Mouse (Mus musculus) small intestine, adult 2 months (tissue): ENCODE data around the gene Specc1l. TPM values are rescaled to one million over a fixed set of nuclear protein-coding genes. Genes with fewer than 3 reads are reported as not detected.

Experiments
- H3K27ac ChIP-seq: fragments of 200-500 bp; 2 replicates; pipeline ENCODE4 v1.5.1; 2012; ENCODE audit warnings: low read depth, low read length, control low read depth, inconsistent platforms; ENCODE audit not compliant: insufficient read depth
- H3K27me3 ChIP-seq: fragments of 200-500 bp; 2 replicates; pipeline ENCODE4 v1.6.1; 2012; ENCODE audit warnings: mild to moderate bottlenecking, moderate library complexity, low read length, inconsistent platforms; ENCODE audit not compliant: control insufficient read depth, insufficient read depth
- H3K36me3 ChIP-seq: fragments of 200-500 bp; 2 replicates; pipeline ENCODE4 v1.6.1; 2012; ENCODE audit warnings: mild to moderate bottlenecking, low read length, control low read depth, inconsistent platforms; ENCODE audit not compliant: control insufficient read depth, insufficient read depth
- H3K4me1 ChIP-seq: fragments of 200-500 bp; 2 replicates; pipeline ENCODE4 v1.6.1; 2012; ENCODE audit warnings: low read length, inconsistent platforms, mixed read lengths; ENCODE audit not compliant: control insufficient read depth, insufficient read depth, insufficient read length
- H3K4me3 ChIP-seq: fragments of 200-500 bp; 2 replicates; pipeline ENCODE4 v1.5.1; 2012; ENCODE audit warnings: low read depth, mild to moderate bottlenecking, control low read depth, inconsistent platforms, low read length, moderate library complexity
- CTCF ChIP-seq: fragments of 200-500 bp; IDR thresholded peaks from 2 replicates; pipeline ENCODE4 v1.5.1; 2012; ENCODE audit warnings: low read depth, mild to moderate bottlenecking, control low read depth, inconsistent platforms, low read length, moderate library complexity, mixed read lengths; ENCODE audit not compliant: insufficient replicate concordance, insufficient read length; ENCODE audit errors: extremely low read depth
- POLR2A ChIP-seq: fragments of 200-500 bp; IDR thresholded peaks from 2 replicates; pipeline ENCODE4 v1.6.1; 2012; ENCODE audit warnings: low read depth, mild to moderate bottlenecking, control low read depth, inconsistent platforms, low read length, moderate library complexity
- WGBS: fragments of 180-500 bp; shearing (Covaris S2); methylation state at CpG from one replicate; pipeline ENCODE4 v1.1.7; 2018; 5-methylcytosine and 5-hydroxymethylcytosine counted together
- polyA plus RNA-seq: library from polyadenylated mRNA; depleted of rRNA; stranded (reverse); fragments of >200 nt; gene quantifications from 2 replicates; pipeline ENCODE4 v1.2.3, GENCODE M21; 2012

Gene Specc1l
- polyA plus RNA-seq, 1 experiment = 48.2 TPM

DNA sequence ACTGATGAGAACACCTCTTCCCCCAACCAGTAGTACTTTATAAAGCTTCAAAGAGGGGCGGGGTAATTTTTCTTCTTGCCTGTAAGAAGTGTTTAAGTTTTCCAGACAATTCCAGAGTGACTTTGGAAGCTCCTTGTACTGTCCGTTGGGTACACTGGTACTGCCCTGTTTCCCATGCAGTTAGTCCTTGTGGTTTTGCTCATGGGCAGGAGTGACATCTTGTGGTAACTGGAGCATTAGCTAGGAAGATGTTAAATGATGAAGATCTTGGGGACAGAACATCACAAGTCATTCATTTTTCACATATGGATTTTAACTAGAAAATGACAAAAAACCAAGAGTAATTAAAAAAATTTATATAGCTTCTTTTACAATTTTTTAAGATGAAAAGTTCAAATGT lies 39.1 kb downstream of the Specc1l start:
- no peak overlapping the region for H3K27ac ChIP-seq
- H3K36me3 ChIP-seq = peaks cover 57% of the 10 kb centered on the region
- WGBS = 67% methylated on average over 2 of the region's 2 CpGs
- H3K4me3 ChIP-seq = no peak overlapping the region
- no peaks in the 10 kb centered on the region for H3K4me1 ChIP-seq
- no peak for TF ChIP-seq CTCF
- TF ChIP-seq POLR2A = no peak
- no peaks in the 10 kb centered on the region for H3K27me3 ChIP-seq

- Histone ChIP-seq H3K27me3 (no peaks in the 10 kb centered on the region), H3K27ac (no peak overlapping the region), H3K4me1 (no peaks in the 10 kb centered on the region), H3K36me3 (peaks cover 52% of the 10 kb centered on the region), H3K4me3 (no peak overlapping the region)
- WGBS = 88% methylated on average over 13 of the region's 13 CpGs
- no peak for TF ChIP-seq CTCF
- no peak for TF ChIP-seq POLR2A
These were observed 40.6 kb downstream of the Specc1l start for GRCm38 (mm10) chr10:75252301-75253022.

- TF ChIP-seq POLR2A = no peak
- no peak for TF ChIP-seq CTCF
- no peaks in the 10 kb centered on the region for H3K4me1 ChIP-seq
- no peak overlapping the region for H3K4me3 ChIP-seq
- no peaks in the 10 kb centered on the region for H3K27me3 ChIP-seq
- WGBS = 73% methylated on average over 2 of the region's 2 CpGs
- H3K27ac ChIP-seq = no peak overlapping the region
- H3K36me3 ChIP-seq = peaks cover 52% of the 10 kb centered on the region
These were observed 43.2 kb downstream of the Specc1l start for GRCm38 (mm10) chr10:75255091-75255490.

DNA sequence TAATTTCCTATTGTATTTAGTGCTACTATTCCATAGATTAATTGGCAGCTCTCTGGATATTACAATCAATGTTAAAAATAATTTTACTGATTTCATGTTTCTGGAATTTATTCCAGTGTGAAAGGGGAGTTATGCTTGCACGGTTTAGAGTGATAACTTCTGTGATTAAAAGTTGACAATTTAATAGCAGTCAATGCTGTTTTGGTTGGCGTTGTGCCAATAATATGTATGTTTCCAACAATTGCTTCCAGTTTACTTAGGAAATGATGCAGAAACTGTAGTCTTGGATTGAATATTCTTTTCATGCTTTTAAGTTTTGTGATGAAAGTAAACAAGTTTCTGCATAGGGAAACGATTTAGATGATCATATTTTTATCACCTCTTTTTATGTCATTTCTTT lies 45.5 kb downstream of the Specc1l start:
- 54% methylated on average over 3 of the region's 3 CpGs for WGBS
- TF ChIP-seq POLR2A (no peak), CTCF (no peak)
- Histone ChIP-seq H3K4me3 (no peak overlapping the region), H3K27me3 (no peaks in the 10 kb centered on the region), H3K27ac (no peak overlapping the region), H3K36me3 (peaks cover 60% of the 10 kb centered on the region), H3K4me1 (no peaks in the 10 kb centered on the region)

DNA sequence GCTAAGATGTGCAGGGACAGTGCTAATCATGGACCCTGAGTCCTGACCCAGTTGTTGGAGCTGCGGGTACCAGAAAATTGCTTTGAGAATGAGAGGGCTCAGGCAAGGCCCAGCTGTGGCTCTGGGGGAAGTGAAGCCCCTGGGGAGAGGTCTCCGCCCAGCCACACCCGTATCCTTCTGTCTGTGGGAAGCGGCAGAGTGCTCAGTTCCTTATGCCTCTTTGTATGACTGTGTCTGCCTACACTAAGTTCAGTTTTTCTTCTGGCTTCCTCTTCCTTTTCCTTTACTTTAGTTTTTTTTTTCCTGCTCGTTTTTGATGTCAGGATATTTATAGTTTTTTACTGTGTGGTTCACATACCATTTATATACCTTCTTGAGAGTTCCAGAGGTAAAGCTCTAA lies 46.4 kb downstream of the Specc1l start:
- H3K36me3 ChIP-seq = peaks cover 66% of the 10 kb centered on the region
- no peak overlapping the region for H3K27ac ChIP-seq
- no peaks in the 10 kb centered on the region for H3K4me1 ChIP-seq
- WGBS = 72% methylated on average over 5 of the region's 5 CpGs
- no peaks in the 10 kb centered on the region for H3K27me3 ChIP-seq
- no peak overlapping the region for H3K4me3 ChIP-seq
- no peak for TF ChIP-seq CTCF
- TF ChIP-seq POLR2A = no peak

DNA sequence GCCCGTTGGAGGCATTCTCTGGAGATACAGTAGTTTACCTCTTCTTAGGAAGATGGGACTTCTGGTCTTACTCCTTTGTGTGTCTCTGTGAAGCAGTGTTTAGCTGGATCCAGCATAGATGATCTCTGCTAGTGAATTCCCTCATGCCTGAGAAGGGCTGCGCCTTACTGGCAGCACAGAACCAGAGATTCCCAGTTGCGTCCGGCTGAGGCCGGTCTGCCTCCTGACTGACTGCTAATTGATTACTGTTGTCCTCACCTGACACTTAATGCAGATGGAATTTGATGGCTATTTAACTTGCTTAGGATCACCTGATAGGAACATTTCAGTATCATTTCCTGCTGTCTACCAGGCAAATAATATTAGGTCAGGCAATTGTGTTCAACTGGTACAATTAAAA lies 49.4 kb downstream of the Specc1l start:
- 96% methylated on average over 5 of the region's 5 CpGs for WGBS
- H3K27ac ChIP-seq = no peak overlapping the region
- no peaks in the 10 kb centered on the region for H3K27me3 ChIP-seq
- no peak overlapping the region for H3K4me3 ChIP-seq
- no peaks in the 10 kb centered on the region for H3K4me1 ChIP-seq
- TF ChIP-seq POLR2A (no peak), CTCF (no peak)
- peaks cover 80% of the 10 kb centered on the region for H3K36me3 ChIP-seq

DNA sequence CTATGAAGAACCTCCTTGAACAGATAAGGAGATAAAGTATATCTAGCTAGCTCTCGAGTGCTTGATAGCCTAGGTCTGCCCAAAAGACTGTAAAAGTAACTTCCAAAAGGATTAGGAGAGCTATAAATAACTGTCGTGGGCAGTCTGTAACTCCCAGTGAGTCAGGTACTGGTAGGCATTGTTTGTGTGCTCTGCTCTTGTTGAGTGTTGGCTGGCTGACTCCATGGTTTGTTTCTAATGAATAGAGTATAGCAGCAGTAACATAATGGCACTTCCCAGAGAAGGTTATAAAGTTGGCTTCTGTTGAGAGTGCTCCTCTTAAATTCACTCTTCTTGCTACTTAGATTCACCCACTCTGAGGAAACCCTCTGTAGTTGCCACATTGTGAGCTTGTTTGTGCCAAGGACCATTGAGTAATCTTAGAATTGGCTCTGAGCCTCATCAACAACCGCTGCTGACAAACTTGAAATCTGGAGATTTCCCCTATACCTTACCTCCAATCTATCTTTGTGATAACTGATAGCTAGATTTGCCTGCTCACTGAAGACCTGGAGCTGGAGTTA lies 53.2 kb downstream of the Specc1l start:
- H3K27ac ChIP-seq = no peak overlapping the region
- H3K4me1 ChIP-seq = no peaks in the 10 kb centered on the region
- WGBS = 61% methylated on average over 3 of the region's 3 CpGs
- H3K4me3 ChIP-seq = no peak overlapping the region
- peaks cover 86% of the 10 kb centered on the region for H3K36me3 ChIP-seq
- H3K27me3 ChIP-seq = no peaks in the 10 kb centered on the region
- TF ChIP-seq POLR2A (no peak), CTCF (no peak)
